Mouse (Mus musculus): ENCODE results near the gene Tmeff2.

- TF ChIP-seq CTCF (IDR thresholded peaks at IDR 0.05; ENCODE audit: low read depth, low read length) (no peak), POLR2A (IDR thresholded peaks at IDR 0.05; ENCODE audit: insufficient read depth, low read length) (no peak), EP300 (IDR thresholded peaks at IDR 0.05; ENCODE audit: insufficient read depth, low read depth, low read length) (no peak)
These were observed 206.0 kb downstream of the Tmeff2 start for GRCm38 (mm10) chr1:51106401-51106920.
